Mouse (Mus musculus) lung, embryonic 16.5 days (tissue): ENCODE measurements around the gene Cygb. TPM values are rescaled to one million over a fixed set of nuclear protein-coding genes. Genes with fewer than 3 reads are reported as not detected.
A peak's percentile ranks its signal among the peaks of the same experiment; 100 is the strongest.
"Not testable (repeated sequence)": the region's sequence is repeated elsewhere in the genome, so short reads cannot be mapped to it uniquely, and the experiment has no call there.

Experiments used
- ATAC-seq: fragments of 200-750 bp; cut with Nextera tagmentation; 2 replicates; pipeline ENCODE4 v1.8.0; 2017; ENCODE audit warnings: low read depth, mild to moderate bottlenecking, moderate library complexity
- H3K27ac ChIP-seq: fragments of 300-500 bp; sonication (generic); 2 replicates; pipeline ENCODE4 v1.5.1; 2014; ENCODE audit warnings: mild to moderate bottlenecking, control low read depth, low read length
- H3K27me3 ChIP-seq: fragments of 300-500 bp; sonication (generic); 2 replicates; pipeline ENCODE4 v1.6.1; 2014; ENCODE audit warnings: low read depth, low read length, mixed read lengths; ENCODE audit not compliant: control insufficient read depth, insufficient read depth
- H3K36me3 ChIP-seq: fragments of 300-500 bp; sonication (generic); 2 replicates; pipeline ENCODE4 v1.6.1; 2014; ENCODE audit warnings: low read length; ENCODE audit not compliant: control insufficient read depth, insufficient read depth
- H3K4me1 ChIP-seq: fragments of 300-500 bp; sonication (generic); replicated peaks from 2 replicates; pipeline ENCODE4 v1.6.1; 2014; ENCODE audit warnings: low read length, mixed read lengths; ENCODE audit not compliant: control insufficient read depth, insufficient read depth
- H3K4me2 ChIP-seq: fragments of 300-500 bp; sonication (generic); 2 replicates; pipeline ENCODE4 v1.6.1; 2014; ENCODE audit warnings: low read depth, low read length, control low read depth
- H3K4me3 ChIP-seq: fragments of 300-500 bp; sonication (generic); 2 replicates; pipeline ENCODE4 v1.5.1; 2014; ENCODE audit warnings: mild to moderate bottlenecking, low read length, control low read depth
- H3K9ac ChIP-seq: fragments of 300-500 bp; sonication (generic); 2 replicates; pipeline ENCODE4 v1.6.1; 2014; ENCODE audit warnings: low read length, control low read depth
- H3K9me3 ChIP-seq: fragments of 300-500 bp; sonication (generic); 2 replicates; pipeline ENCODE4 v1.6.1; 2016; ENCODE audit warnings: low read length; ENCODE audit not compliant: control insufficient read depth
- WGBS: fragments of 180-500 bp; shearing (Covaris S2); extraction: QIAGEN DNeasy Blood & Tissue Kit; methylation state at CpG from one replicate; pipeline ENCODE4 v1.1.7; 2014; 5-methylcytosine and 5-hydroxymethylcytosine counted together
- polyA plus RNA-seq: library from polyadenylated mRNA; unstranded; fragments of >200 nt; fragmentation: Nextera tagmentation; extraction: Ambion mirVana; gene quantifications from 2 replicates; pipeline ENCODE4 v1.2.1, GENCODE M21; 2015

Gene Cygb
- polyA plus RNA-seq, 1 experiment from 2014 or later = 13.3 TPM

DNA sequence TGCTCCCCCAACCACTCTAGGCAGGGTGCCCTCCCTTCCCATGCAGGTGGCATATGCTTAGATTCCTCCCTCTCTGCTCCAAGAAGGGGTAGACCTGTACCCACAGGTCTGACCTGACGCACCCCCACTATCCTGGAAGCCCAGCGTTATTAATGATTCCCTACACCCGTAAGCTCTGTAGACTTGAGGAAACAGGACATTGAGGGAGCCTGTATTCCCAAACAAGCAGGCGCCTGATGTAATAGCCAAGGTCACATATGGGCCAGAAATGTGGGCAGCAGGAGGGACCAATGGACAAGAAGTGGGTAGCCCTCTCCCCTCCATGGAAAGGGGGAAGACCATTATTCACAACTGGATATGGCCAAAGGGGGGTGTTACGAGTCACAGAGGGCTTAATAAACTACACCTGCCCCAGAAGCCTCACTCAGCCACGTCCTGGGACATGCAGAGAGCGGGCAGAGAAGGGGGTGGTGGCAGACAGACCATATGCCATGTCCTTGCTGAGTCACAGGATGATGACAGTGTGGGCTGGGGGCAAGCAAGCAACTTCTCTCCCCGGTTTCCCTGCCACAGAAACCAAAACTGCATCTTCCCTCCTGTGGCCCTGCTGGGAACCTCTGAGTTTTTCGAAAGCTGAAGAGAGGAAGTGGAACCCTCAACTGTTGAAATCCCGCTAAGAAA, 37.5 kb downstream of the Cygb start:
- WGBS = 60% methylated on average over 10 of the region's 10 CpGs
- H3K36me3 ChIP-seq = no peaks in the 10 kb centered on the region; the same call in 1 of the 2 replicates
- no peaks in the 10 kb centered on the region for H3K9me3 ChIP-seq
- no peak for ATAC-seq
- H3K9ac ChIP-seq = no peak overlapping the region
- peak overlapping the region; percentile 47 for H3K27ac ChIP-seq
- no peaks in the 10 kb centered on the region for H3K27me3 ChIP-seq
- H3K4me2 ChIP-seq = peak overlapping the region; percentile 29; the same call in 1 of the 2 replicates
- H3K4me1 ChIP-seq = peaks cover 64% of the 10 kb centered on the region
- H3K4me3 ChIP-seq = no peak overlapping the region

- no peaks in the 10 kb centered on the region for H3K9me3 ChIP-seq
- H3K9ac ChIP-seq = peak overlapping the region; percentile 20
- 23% methylated on average over 15 of the region's 15 CpGs for WGBS
- H3K4me3 ChIP-seq = no peak overlapping the region
- H3K4me2 ChIP-seq = peak overlapping the region; percentile 29
- H3K27me3 ChIP-seq = no peaks in the 10 kb centered on the region
- ATAC-seq = peak; percentile 42; the same call in 1 of the 2 replicates
- H3K27ac ChIP-seq = peak overlapping the region; percentile 61
- H3K36me3 ChIP-seq = no peaks in the 10 kb centered on the region; the same call in 1 of the 2 replicates
- peaks cover 57% of the 10 kb centered on the region for H3K4me1 ChIP-seq
Measured at GRCm38 (mm10) chr11:116615735-116616437, 38.2 kb downstream of the Cygb start.

DNA sequence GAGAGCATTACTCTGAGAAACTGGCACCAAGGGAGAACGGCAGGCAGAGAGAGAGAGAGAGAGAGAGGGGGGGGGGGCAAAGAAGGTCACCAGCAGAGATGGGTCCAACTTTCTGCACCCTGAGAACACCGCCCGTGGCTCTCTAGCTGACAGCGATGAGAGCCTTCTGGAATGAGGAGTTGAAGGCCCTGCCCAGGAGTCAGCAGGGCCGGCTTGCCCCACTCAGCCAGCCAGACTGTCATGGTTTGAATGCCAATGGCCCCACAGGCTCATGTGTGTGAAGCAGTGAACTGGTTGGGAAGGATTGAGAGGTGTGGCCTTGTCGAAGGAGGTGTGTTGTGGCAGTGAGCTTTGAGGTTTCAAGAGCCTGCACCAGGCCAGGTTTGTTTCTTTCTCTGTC, 40.9 kb downstream of the Cygb start:
- Histone ChIP-seq H3K9ac (no peak overlapping the region), H3K36me3 (no peaks in the 10 kb centered on the region; the same call in none of the 2 replicates), H3K4me1 (peaks cover 30% of the 10 kb centered on the region), H3K9me3 (no peaks in the 10 kb centered on the region), H3K27ac (no peak overlapping the region), H3K4me3 (no peak overlapping the region), H3K4me2 (no peak overlapping the region), H3K27me3 (no peaks in the 10 kb centered on the region)
- WGBS = 83% methylated on average over 6 of the region's 6 CpGs
- no peak for ATAC-seq

DNA sequence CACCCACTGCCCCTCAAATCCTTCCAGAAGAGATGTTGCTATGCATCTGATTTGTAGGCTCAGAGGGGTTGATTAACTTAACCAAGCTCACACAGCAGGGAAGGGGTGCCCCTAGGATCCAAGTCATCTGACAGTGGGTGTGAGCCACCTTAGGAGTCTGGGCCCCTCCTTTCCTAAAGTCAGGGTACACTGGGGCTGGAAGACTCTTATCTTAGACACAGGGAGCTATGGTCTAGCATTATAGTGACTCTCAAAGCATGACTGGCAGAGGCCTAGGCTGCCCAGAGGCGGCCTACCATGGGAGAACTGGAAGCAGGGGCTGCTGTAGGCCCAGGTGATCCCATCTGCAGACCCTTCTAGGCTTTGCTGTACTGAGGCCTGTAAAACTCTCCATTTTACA, 41.6 kb downstream of the Cygb start:
- no peak overlapping the region for H3K4me2 ChIP-seq
- H3K27me3 ChIP-seq = no peaks in the 10 kb centered on the region
- peaks cover 23% of the 10 kb centered on the region for H3K4me1 ChIP-seq
- no peak overlapping the region for H3K9ac ChIP-seq
- H3K9me3 ChIP-seq = no peaks in the 10 kb centered on the region
- ATAC-seq = no peak
- H3K27ac ChIP-seq = no peak overlapping the region
- H3K36me3 ChIP-seq = no peaks in the 10 kb centered on the region; the same call in none of the 2 replicates
- 92% methylated on average over 1 of the region's 1 CpGs for WGBS
- H3K4me3 ChIP-seq = no peak overlapping the region

DNA sequence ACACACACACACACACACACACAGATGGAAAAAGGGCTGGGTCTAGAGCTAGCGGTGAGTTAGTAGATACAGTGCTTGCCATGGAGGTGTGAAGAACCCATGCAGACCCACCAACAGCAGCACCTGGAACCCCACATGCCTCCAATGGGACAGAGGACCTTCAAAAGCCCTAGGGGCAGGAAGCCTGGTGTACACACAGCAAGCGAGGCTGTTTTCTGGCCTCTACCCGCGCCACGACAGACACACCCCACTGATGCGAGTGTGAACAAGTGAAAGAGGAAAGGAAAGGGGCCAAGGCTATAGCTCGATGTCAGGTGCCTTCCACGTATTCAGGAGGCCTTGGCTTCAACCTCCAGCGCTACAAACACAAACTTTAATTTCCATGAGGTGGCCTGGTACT, 42.2 kb downstream of the Cygb start:
- peaks cover 19% of the 10 kb centered on the region for H3K4me1 ChIP-seq
- 77% methylated on average over 9 of the region's 9 CpGs for WGBS
- H3K9me3 ChIP-seq = no peaks in the 10 kb centered on the region
- H3K27ac ChIP-seq = no peak overlapping the region
- no peak overlapping the region for H3K4me2 ChIP-seq
- H3K36me3 ChIP-seq = peaks cover 2% of the 10 kb centered on the region
- no peak overlapping the region for H3K4me3 ChIP-seq
- no peaks in the 10 kb centered on the region for H3K27me3 ChIP-seq
- ATAC-seq = no peak
- no peak overlapping the region for H3K9ac ChIP-seq

DNA sequence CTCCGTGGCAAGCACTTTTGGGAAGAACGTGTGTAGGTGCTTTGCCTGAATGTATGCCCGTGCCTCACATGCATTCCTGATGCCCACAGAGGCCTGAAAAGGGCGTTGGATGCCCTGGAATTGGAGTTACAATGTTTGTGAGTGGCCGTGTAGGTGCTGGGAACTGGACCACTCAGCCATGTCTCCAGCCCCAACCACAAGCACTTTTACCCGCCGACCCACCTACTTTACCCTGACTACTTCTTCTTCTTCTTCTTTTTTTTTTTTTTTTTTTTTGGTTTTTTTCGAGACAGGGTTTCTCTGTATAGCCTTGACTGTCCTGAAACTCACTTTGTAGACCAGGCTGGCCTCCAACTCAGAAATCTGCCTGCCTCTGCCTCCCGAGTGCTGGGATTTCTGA, 42.9 kb downstream of the Cygb start:
- 88% methylated on average over 9 of the region's 9 CpGs for WGBS
- not testable (repeated sequence) for H3K9ac ChIP-seq

GRCm38 (mm10) chr11:116609965-116610630, 44.0 kb downstream of the Cygb start:
- ATAC-seq = no peak

More for the DNA sequence above, 42.9 kb downstream of the Cygb start:
- H3K9me3 ChIP-seq, H3K36me3 ChIP-seq, H3K27me3 ChIP-seq, H3K4me2 ChIP-seq, H3K27ac ChIP-seq, ATAC-seq, H3K4me3 ChIP-seq: not testable (repeated sequence)
- peaks cover 12% of the 10 kb centered on the region for H3K4me1 ChIP-seq

DNA sequence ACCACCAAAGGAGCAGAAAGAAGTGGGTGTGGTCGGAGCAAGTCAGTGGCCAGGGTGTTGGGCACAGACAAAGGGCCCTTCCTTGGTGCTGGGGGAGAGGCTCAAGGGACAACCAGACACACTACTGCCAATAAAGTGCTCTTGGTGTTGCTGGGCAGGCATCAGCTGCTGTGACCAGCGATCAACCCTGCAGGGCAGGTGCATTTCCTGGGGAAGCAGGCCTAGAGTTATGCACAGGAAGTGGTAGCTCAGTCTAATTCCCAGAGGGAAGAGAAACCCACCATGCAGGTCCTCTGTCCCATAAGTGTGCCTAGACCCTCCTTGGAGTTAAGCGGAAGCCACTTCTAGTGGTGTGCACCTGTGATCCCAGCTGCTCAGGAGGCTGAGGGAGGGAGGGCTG, 46.4 kb downstream of the Cygb start:
- Histone ChIP-seq H3K4me1 (no peaks in the 10 kb centered on the region), H3K9me3 (no peaks in the 10 kb centered on the region), H3K9ac (no peak overlapping the region), H3K27me3 (no peaks in the 10 kb centered on the region), H3K4me3 (no peak overlapping the region), H3K27ac (no peak overlapping the region), H3K36me3 (peaks cover 14% of the 10 kb centered on the region), H3K4me2 (no peak overlapping the region)
- ATAC-seq = no peak
- WGBS = 82% methylated on average over 3 of the region's 3 CpGs

More at GRCm38 (mm10) chr11:116609965-116610630, 44.0 kb downstream of the Cygb start:
- Histone ChIP-seq H3K4me1 (peaks cover 1% of the 10 kb centered on the region), H3K27ac (no peak overlapping the region), H3K4me3 (no peak overlapping the region), H3K36me3 (peaks cover 8% of the 10 kb centered on the region), H3K4me2 (no peak overlapping the region), H3K9ac (no peak overlapping the region), H3K9me3 (no peaks in the 10 kb centered on the region), H3K27me3 (no peaks in the 10 kb centered on the region)
- WGBS = 78% methylated on average over 15 of the region's 15 CpGs

GRCm38 (mm10) chr11:116604097-116604496, 50.0 kb downstream of the Cygb start:
- H3K27ac ChIP-seq = no peak overlapping the region
- ATAC-seq = no peak
- H3K27me3 ChIP-seq = no peaks in the 10 kb centered on the region
- H3K36me3 ChIP-seq = peaks cover 20% of the 10 kb centered on the region
- H3K4me2 ChIP-seq = no peak overlapping the region
- no peaks in the 10 kb centered on the region for H3K9me3 ChIP-seq
- no peak overlapping the region for H3K9ac ChIP-seq
- 84% methylated on average over 12 of the region's 12 CpGs for WGBS
- H3K4me3 ChIP-seq = no peak overlapping the region
- H3K4me1 ChIP-seq = no peaks in the 10 kb centered on the region
